Mouse (Mus musculus) megakaryocyte, embryonic 14.5 days (primary cell): ENCODE data around the gene Cyp4f40. TPM values are rescaled to one million over a fixed set of nuclear protein-coding genes. Genes with fewer than 3 reads are reported as not detected.

Experiments
- H3K27me3 ChIP-seq: replicated peaks from 2 replicates; pipeline ENCODE3; 2012; ENCODE audit warnings: inconsistent platforms
- H3K36me3 ChIP-seq: replicated peaks from 2 replicates; pipeline ENCODE3; 2012; ENCODE audit warnings: low read length, inconsistent platforms, mixed read lengths
- H3K4me1 ChIP-seq: 2 replicates; pipeline ENCODE4 v1.6.1; 2012; ENCODE audit warnings: inconsistent platforms
- H3K4me3 ChIP-seq: replicated peaks from 2 replicates; pipeline ENCODE3; 2012; ENCODE audit warnings: moderate library complexity, mild to moderate bottlenecking, inconsistent platforms
- H3K9me3 ChIP-seq: 2 replicates; pipeline ENCODE4 v1.6.1; 2012; ENCODE audit warnings: inconsistent platforms
- FLI1 ChIP-seq: IDR thresholded peaks from 2 replicates; pipeline ENCODE4 v1.6.1; 2012; ENCODE audit warnings: low read length, inconsistent platforms, mixed read lengths
- GATA1 ChIP-seq: IDR thresholded peaks from 3 replicates; pipeline ENCODE4 v1.6.1; 2012; ENCODE audit warnings: mixed read lengths, low read length, inconsistent platforms, borderline replicate concordance
- polyA plus RNA-seq: library from polyadenylated mRNA; stranded (reverse); fragments of >175 nt; gene quantifications from 2 replicates; pipeline ENCODE4 v1.2.3, GENCODE M21; 2012; ENCODE audit warnings: low replicate concordance; ENCODE audit not compliant: insufficient read depth

Gene Cyp4f40
- polyA plus RNA-seq, 1 experiment = 0.74 TPM

DNA sequence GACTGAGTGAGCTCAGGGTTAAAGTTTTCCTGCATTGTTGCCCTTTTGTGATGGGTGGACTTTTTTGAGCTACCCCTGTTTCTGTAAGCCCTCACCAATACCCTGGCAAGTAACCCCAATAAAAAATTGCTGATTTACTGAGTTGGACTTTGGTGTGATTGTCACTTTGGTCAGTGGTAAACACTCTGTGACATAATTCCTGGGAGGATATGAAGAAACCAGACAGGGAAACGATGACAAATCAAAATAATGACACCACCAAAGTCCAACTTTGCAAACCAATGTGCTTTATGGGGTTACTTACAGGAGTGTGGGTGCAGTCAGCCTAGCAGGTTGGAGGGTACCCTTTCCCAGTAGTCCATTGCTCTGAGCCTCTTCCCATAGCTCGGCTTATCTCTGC lies 21.5 kb upstream of the Cyp4f40 start:
- Histone ChIP-seq H3K4me1 (peaks cover 43% of the 10 kb centered on the region), H3K27me3 (peaks cover 8% of the 10 kb centered on the region), H3K9me3 (peaks cover 4% of the 10 kb centered on the region; the same call in 1 of the 2 replicates), H3K4me3 (no peak overlapping the region), H3K36me3 (no peaks in the 10 kb centered on the region)
- TF ChIP-seq GATA1 = no peak
- no peak for TF ChIP-seq FLI1

DNA sequence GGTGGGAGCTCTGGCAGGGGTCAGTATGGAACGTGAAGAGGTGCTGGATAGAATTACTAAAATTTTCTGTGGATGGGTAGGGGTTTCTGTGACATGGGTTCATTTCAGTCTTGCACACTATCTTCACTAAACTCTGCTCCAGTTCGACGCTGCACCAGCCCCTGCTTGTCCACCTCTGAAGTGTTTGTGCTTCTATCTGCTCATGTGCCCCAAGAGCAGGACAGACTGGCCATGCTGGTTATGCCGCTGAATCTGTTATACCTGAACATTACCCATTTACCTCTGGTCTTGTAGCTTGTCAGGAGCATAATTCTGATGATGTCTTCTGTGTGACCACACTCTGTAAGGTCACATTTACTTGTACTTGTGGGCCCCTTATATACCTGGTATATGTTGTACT lies 12.1 kb upstream of the Cyp4f40 start:
- Histone ChIP-seq H3K27me3 (peaks cover 8% of the 10 kb centered on the region), H3K4me3 (no peak overlapping the region), H3K4me1 (no peaks in the 10 kb centered on the region; the same call in 1 of the 2 replicates), H3K36me3 (no peaks in the 10 kb centered on the region), H3K9me3 (no peaks in the 10 kb centered on the region)
- no peak for TF ChIP-seq FLI1
- no peak for TF ChIP-seq GATA1

DNA sequence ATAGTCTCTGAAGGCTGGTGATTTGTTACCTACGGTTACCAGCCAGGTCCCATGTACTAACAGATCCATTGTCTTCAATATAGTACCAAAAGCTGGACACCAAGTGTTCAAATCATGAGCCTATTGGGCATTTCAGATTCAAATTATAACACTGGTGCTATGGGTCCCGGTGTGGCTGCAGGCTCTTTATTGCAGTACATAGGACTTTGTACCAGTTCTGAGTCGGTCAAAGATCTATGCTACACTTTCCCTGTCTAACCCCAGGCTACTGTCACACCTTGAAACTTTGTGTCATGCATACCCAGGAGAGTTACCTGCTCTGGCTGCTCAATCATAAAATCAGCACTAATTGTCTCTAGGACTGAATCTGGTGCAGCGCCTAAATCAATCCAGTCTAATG lies 4.8 kb upstream of the Cyp4f40 start:
- Histone ChIP-seq H3K4me3 (no peak overlapping the region), H3K36me3 (no peaks in the 10 kb centered on the region), H3K27me3 (peaks cover 8% of the 10 kb centered on the region), H3K9me3 (peaks cover 4% of the 10 kb centered on the region; the same call in 1 of the 2 replicates), H3K4me1 (no peaks in the 10 kb centered on the region)
- TF ChIP-seq GATA1 (no peak), FLI1 (no peak)

GRCm38 (mm10) chr17:32657041-32657440 lies 1.7 kb upstream of the Cyp4f40 start:
- TF ChIP-seq GATA1 = no peak
- TF ChIP-seq FLI1 = no peak
- no peak overlapping the region for H3K4me3 ChIP-seq
- H3K9me3 ChIP-seq = peaks cover 2% of the 10 kb centered on the region; the same call in 1 of the 2 replicates
- H3K36me3 ChIP-seq = no peaks in the 10 kb centered on the region
- H3K27me3 ChIP-seq = peaks cover 2% of the 10 kb centered on the region
- H3K4me1 ChIP-seq = no peaks in the 10 kb centered on the region

DNA sequence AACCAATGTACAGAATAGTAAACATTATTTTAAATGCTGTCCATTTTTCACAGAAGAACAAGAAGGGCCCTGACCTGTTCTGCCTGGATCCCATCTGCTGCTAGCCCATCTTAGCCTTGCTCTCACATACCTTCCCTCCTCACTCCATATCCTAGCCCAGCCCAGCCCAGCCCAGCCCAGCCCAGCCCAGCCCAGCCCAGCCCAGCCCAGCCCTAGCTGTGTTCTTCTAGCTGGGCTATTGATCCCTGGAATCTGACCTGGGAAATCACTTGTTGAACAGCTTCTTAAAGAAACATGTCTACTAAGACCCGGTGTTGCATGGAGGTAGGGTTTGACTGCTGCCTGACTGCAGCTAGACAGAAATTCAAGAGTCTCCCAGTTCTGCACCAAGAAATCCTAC lies 454 bp upstream of the Cyp4f40 start:
- peaks cover 3% of the 10 kb centered on the region for H3K27me3 ChIP-seq
- no peaks in the 10 kb centered on the region for H3K4me1 ChIP-seq
- no peaks in the 10 kb centered on the region for H3K9me3 ChIP-seq
- TF ChIP-seq FLI1 (no peak), GATA1 (no peak)
- no peak overlapping the region for H3K4me3 ChIP-seq
- no peaks in the 10 kb centered on the region for H3K36me3 ChIP-seq

DNA sequence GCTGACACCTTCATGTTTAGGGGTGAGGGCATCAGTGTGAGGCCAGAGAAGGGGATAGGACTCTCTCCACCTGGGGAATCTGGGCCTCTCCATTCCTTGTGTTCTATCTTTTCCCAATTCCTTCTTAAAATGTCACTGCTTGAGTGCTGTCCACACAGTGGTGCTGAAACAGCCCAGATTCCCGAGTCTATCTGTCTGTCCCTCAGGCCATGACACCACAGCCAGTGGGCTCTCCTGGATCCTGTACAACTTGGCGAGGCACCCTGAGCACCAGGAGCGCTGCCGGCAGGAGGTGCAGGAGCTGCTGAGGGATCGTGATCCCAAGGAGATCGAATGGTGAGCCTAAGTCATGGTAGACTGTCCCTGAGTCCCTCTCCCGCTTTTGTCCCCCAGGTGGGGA lies 15.3 kb downstream of the Cyp4f40 start:
- Histone ChIP-seq H3K4me3 (no peak overlapping the region), H3K36me3 (no peaks in the 10 kb centered on the region), H3K4me1 (peaks cover 5% of the 10 kb centered on the region; the same call in 1 of the 2 replicates), H3K27me3 (peaks cover 9% of the 10 kb centered on the region), H3K9me3 (peaks cover 8% of the 10 kb centered on the region; the same call in 1 of the 2 replicates)
- no peak for TF ChIP-seq FLI1
- no peak for TF ChIP-seq GATA1

- peaks cover 5% of the 10 kb centered on the region; the same call in 1 of the 2 replicates for H3K4me1 ChIP-seq
- H3K36me3 ChIP-seq = no peaks in the 10 kb centered on the region
- H3K9me3 ChIP-seq = peaks cover 8% of the 10 kb centered on the region; the same call in 1 of the 2 replicates
- H3K27me3 ChIP-seq = peaks cover 7% of the 10 kb centered on the region
- TF ChIP-seq GATA1 (no peak), FLI1 (no peak)
- H3K4me3 ChIP-seq = peak overlapping the region; percentile 40
These were observed 17.4 kb downstream of the Cyp4f40 start for GRCm38 (mm10) chr17:32676040-32676635.

- TF ChIP-seq FLI1 = no peak
- TF ChIP-seq GATA1 = no peak
- Histone ChIP-seq H3K9me3 (peaks cover 8% of the 10 kb centered on the region; the same call in 1 of the 2 replicates), H3K4me1 (peaks cover 10% of the 10 kb centered on the region), H3K4me3 (no peak overlapping the region), H3K27me3 (peaks cover 11% of the 10 kb centered on the region), H3K36me3 (no peaks in the 10 kb centered on the region)
These were observed 21.7 kb downstream of the Cyp4f40 start for GRCm38 (mm10) chr17:32680404-32680803.

GRCm38 (mm10) chr17:32685048-32685750 lies 26.5 kb downstream of the Cyp4f40 start, which contains the start of gene Cyp4f15:
Cyp4f15 (plus strand) TSS chr17:32685627.
- H3K9me3 ChIP-seq = no peaks in the 10 kb centered on the region
- peaks cover 12% of the 10 kb centered on the region for H3K27me3 ChIP-seq
- H3K4me1 ChIP-seq = peaks cover 5% of the 10 kb centered on the region; the same call in 1 of the 2 replicates
- no peak for TF ChIP-seq GATA1
- TF ChIP-seq FLI1 = no peak
- H3K4me3 ChIP-seq = no peak within 1 kb of the TSS
- no peaks in the 10 kb centered on the region for H3K36me3 ChIP-seq

- Histone ChIP-seq H3K4me3 (no peak overlapping the region), H3K9me3 (no peaks in the 10 kb centered on the region), H3K27me3 (peaks cover 12% of the 10 kb centered on the region), H3K36me3 (no peaks in the 10 kb centered on the region), H3K4me1 (peaks cover 3% of the 10 kb centered on the region; the same call in 1 of the 2 replicates)
- no peak for TF ChIP-seq GATA1
- no peak for TF ChIP-seq FLI1
These were observed 28.0 kb downstream of the Cyp4f40 start for GRCm38 (mm10) chr17:32686722-32687121.
